Mouse (Mus musculus) gastrocnemius, postnatal 14 days (tissue): Measurements from ENCODE around the gene Sh2d1a. TPM values are rescaled to one million over a fixed set of nuclear protein-coding genes. Genes with fewer than 3 reads are reported as not detected.

Experiments used
- DNase-seq: peaks from one replicate; pipeline ENCODE4 v3.0.0; 2021; ENCODE audit warnings: mixed read lengths
- intact Hi-C: fragments of 180-260 bp; cut with DNase I; formaldehyde crosslinking; loops from one replicate; pipeline ENCODE4 v1.15.1; 2025; ENCODE audit warnings: low total_unique reads
- long read RNA-seq, 2 experiments: library from polyadenylated mRNA; stranded (forward); transcript quantifications; one replicate each; pipeline ENCODE4 v2.0.0; 2021
- total RNA-seq, 2 experiments: library from RNA; stranded (reverse); gene quantifications; 2 replicates each; pipeline ENCODE4 v1.2.3; 2021

Sh2d1a gene
- not detected for total RNA-seq
- long read RNA-seq, experiment 1 = 0 reads
- long read RNA-seq, experiment 2 = 0 reads

- intact Hi-C loops = no loop called here
- DNase-seq = no peak
Observed at GRCm38 (mm10) chrX:42502291-42503043, at the start of gene Sh2d1a. Gene Sh2d1a (plus strand): TSS chrX:42502453.

GRCm38 (mm10) chrX:42453001-42453400, 49.3 kb upstream of the Sh2d1a start:
- DNase-seq = no peak
- intact Hi-C loops = no loop called here

- DNase-seq = no peak
- intact Hi-C loops = no loop called here
Observed at GRCm38 (mm10) chrX:42454533-42454932, 47.7 kb upstream of the Sh2d1a start.

- DNase-seq = no peak
- intact Hi-C loops = no loop called here
Observed at GRCm38 (mm10) chrX:42489446-42489845, 12.8 kb upstream of the Sh2d1a start, which contains the start of gene Tex13c2. Gene Tex13c2 (plus strand): TSS chrX:42489691.

GRCm38 (mm10) chrX:42490336-42490735, 11.9 kb upstream of the Sh2d1a start:
- intact Hi-C loops = no loop called here
- no peak for DNase-seq

- no peak for DNase-seq
- intact Hi-C loops = no loop called here
Observed at GRCm38 (mm10) chrX:42500538-42500937, 1.7 kb upstream of the Sh2d1a start.

GRCm38 (mm10) chrX:42511105-42511504, 8.9 kb downstream of the Sh2d1a start:
- no peak for DNase-seq
- intact Hi-C loops = no loop called here

- no peak for DNase-seq
- intact Hi-C loops = no loop called here
Observed at GRCm38 (mm10) chrX:42512567-42512966, 10.3 kb downstream of the Sh2d1a start.

GRCm38 (mm10) chrX:42522868-42523267, 20.6 kb downstream of the Sh2d1a start:
- intact Hi-C loops = no loop called here
- DNase-seq = no peak

- DNase-seq = no peak
- intact Hi-C loops = no loop called here
Observed at GRCm38 (mm10) chrX:42530703-42531102, 28.4 kb downstream of the Sh2d1a start.

GRCm38 (mm10) chrX:42540030-42540755, 37.9 kb downstream of the Sh2d1a start:
- DNase-seq = no peak
- intact Hi-C loops = no loop called here

- peak; percentile 61 for DNase-seq
- intact Hi-C loops = no loop called here
Observed at GRCm38 (mm10) chrX:42540756-42541053, 38.5 kb downstream of the Sh2d1a start.

- no peak for DNase-seq
- intact Hi-C loops = no loop called here
Observed at GRCm38 (mm10) chrX:42545076-42545475, 42.8 kb downstream of the Sh2d1a start.

- intact Hi-C loops = no loop called here
- DNase-seq = no peak
Observed at GRCm38 (mm10) chrX:42548513-42548912, 46.3 kb downstream of the Sh2d1a start.

- DNase-seq = peak; percentile 30
- intact Hi-C loops = no loop called here
Observed at GRCm38 (mm10) chrX:42557284-42557683, 55.0 kb downstream of the Sh2d1a start.

- intact Hi-C loops = no loop called here
- no peak for DNase-seq
Observed at GRCm38 (mm10) chrX:42558683-42559082, 56.4 kb downstream of the Sh2d1a start.

Other genes with a start within 250 kb of the Sh2d1a start
- not detected for gene Tex13c2, start 12.8 kb upstream of the Sh2d1a start, total RNA-seq